Mouse (Mus musculus) brain, embryonic 14.5 days (tissue): ENCODE measurements at regions not wholly inside any gene's neighbourhood (a gene's known extent, or its start where the extent isn't known, plus 50 kb on each side); places are given as distances from the start of the nearest gene placed in this dataset.

Experiments
- CTCF ChIP-seq: fragments of 200-500 bp; IDR thresholded peaks from 2 replicates; pipeline ENCODE4 v1.5.1; 2012; ENCODE audit warnings: inconsistent platforms, mild to moderate bottlenecking, moderate library complexity, borderline replicate concordance; ENCODE audit not compliant: insufficient read depth, insufficient read length; ENCODE audit errors: extremely low read depth
- POLR2A ChIP-seq: fragments of 200-500 bp; IDR thresholded peaks from 2 replicates; pipeline ENCODE4 v1.6.1; 2012; ENCODE audit warnings: mild to moderate bottlenecking, inconsistent platforms, borderline replicate concordance; ENCODE audit not compliant: poor library complexity, insufficient read depth, insufficient read length, severe bottlenecking; ENCODE audit errors: extremely low read depth

DNA sequence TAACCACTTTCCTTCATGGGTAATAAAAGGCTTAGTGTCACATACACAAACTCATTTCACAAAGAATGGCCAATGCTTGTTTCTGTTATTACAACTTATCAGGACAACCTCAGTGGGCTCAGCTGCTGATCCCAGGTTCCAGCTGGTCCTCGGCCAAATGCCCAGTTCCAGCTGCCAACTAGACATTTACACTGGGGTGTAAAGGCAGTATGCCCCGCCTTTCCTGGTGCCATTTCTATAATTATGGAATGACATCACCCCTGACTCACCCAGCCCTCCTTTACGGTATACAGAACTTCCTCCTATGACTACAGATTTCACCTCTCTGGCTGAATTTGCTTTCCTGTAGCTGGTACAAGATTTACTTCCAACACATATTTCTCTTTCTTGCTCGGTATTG is 205.4 kb upstream of the Prok2 start:
- TF ChIP-seq POLR2A = no peak
- no peak for TF ChIP-seq CTCF
